Mouse (Mus musculus): ENCODE measurements around the gene Txn1.

DNA sequence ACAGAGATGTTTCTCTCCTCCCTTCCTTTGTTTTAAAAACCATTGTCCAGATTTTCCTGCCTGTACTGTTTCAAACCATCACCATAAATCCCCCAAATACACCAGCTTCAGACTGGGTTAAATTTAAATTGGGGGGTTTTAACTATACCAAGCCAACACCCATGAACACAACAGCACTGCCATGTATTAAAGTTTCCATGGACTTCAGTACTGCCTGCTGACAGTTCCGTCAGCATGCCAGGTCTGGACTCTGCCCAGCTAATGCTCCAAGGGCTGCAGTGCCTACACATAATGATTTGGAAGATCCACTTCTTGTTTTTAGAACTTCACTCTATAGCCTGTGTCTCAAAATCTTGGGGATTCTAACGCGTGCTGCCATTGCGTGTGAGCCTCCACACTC is 8.7 kb downstream of the Txn1 start:
- TF ChIP-seq CTCF (IDR thresholded peaks at IDR 0.05; ENCODE audit: extremely low read depth, insufficient read depth, insufficient read length, insufficient replicate concordance), result no peak
- TF ChIP-seq POLR2A (IDR thresholded peaks at IDR 0.05; ENCODE audit: low read depth, low read length), result no peak
